Mouse (Mus musculus) heart, postnatal 0 days (tissue): ENCODE results near the gene Taar5.

Experiments
- CTCF ChIP-seq: IDR thresholded peaks from 2 replicates; pipeline ENCODE4 v1.5.1; 2016; ENCODE audit warnings: antibody characterized with exemption, control low read depth, low read depth
- EP300 ChIP-seq: IDR thresholded peaks from 2 replicates; pipeline ENCODE4 v1.6.1; 2016; ENCODE audit warnings: antibody characterized with exemption, low read depth

- no peak for TF ChIP-seq CTCF
- TF ChIP-seq EP300: no peak
These were observed 750 bp downstream of the Taar5 start for GRCm38 (mm10) chr10:23971256-23971655.
